Mouse (Mus musculus) hindlimb bud, embryonic 11.5 days (tissue): ENCODE data around the gene Klhl42.

ENCODE experiments used
- DNase-seq: peaks from one replicate; pipeline ENCODE4 v3.0.0-alpha.2; 2012; ENCODE audit warnings: low read depth, low spot score; ENCODE audit errors: extremely low spot score

Klhl42 gene

GRCm38 (mm10) chr6:147091136-147092120, at the start of gene Klhl42:
Klhl42 (plus strand) TSS chr6:147091379.
- no peak for DNase-seq

- peak; percentile 69 for DNase-seq
Observed at GRCm38 (mm10) chr6:147042291-147043290, 48.6 kb upstream of the Klhl42 start, which contains the start of gene Mrps35. Mrps35 (plus strand) TSS chr6:147042764.

- no peak for DNase-seq
Observed at GRCm38 (mm10) chr6:147043633-147044032, 47.5 kb upstream of the Klhl42 start.

- no peak for DNase-seq
Observed at GRCm38 (mm10) chr6:147049239-147049805, 41.9 kb upstream of the Klhl42 start.

GRCm38 (mm10) chr6:147051666-147052065, 39.5 kb upstream of the Klhl42 start:
- DNase-seq, result no peak

GRCm38 (mm10) chr6:147052440-147052839, 38.7 kb upstream of the Klhl42 start:
- no peak for DNase-seq

GRCm38 (mm10) chr6:147053785-147054646, 37.2 kb upstream of the Klhl42 start:
- no peak for DNase-seq

GRCm38 (mm10) chr6:147055374-147055977, 35.7 kb upstream of the Klhl42 start:
- DNase-seq, result no peak

- no peak for DNase-seq
Observed at GRCm38 (mm10) chr6:147059326-147059725, 31.9 kb upstream of the Klhl42 start.

GRCm38 (mm10) chr6:147061630-147062029, 29.5 kb upstream of the Klhl42 start:
- DNase-seq, result no peak

- no peak for DNase-seq
Observed at GRCm38 (mm10) chr6:147062034-147062433, 29.1 kb upstream of the Klhl42 start.

- DNase-seq, result no peak
Observed at GRCm38 (mm10) chr6:147062694-147063093, 28.5 kb upstream of the Klhl42 start.

- no peak for DNase-seq
Observed at GRCm38 (mm10) chr6:147064226-147064943, 26.8 kb upstream of the Klhl42 start.

GRCm38 (mm10) chr6:147064944-147065261, 26.3 kb upstream of the Klhl42 start:
- no peak for DNase-seq

- no peak for DNase-seq
Observed at GRCm38 (mm10) chr6:147075808-147076387, 15.3 kb upstream of the Klhl42 start.

- DNase-seq, result no peak
Observed at GRCm38 (mm10) chr6:147076878-147077277, 14.3 kb upstream of the Klhl42 start.

GRCm38 (mm10) chr6:147079919-147080318, 11.3 kb upstream of the Klhl42 start:
- DNase-seq, result no peak

- no peak for DNase-seq
Observed at GRCm38 (mm10) chr6:147085398-147086040, 5.7 kb upstream of the Klhl42 start.
